Mouse (Mus musculus): ENCODE results near the gene Tardbp.

The Tardbp gene

GRCm38 (mm10) chr4:148601871-148602270, 24.9 kb downstream of the Tardbp start:
- CTCF ChIA-PET, result no interaction called here

GRCm38 (mm10) chr4:148600316-148600715, 26.5 kb downstream of the Tardbp start:
- CTCF ChIA-PET, result no interaction called here

DNA sequence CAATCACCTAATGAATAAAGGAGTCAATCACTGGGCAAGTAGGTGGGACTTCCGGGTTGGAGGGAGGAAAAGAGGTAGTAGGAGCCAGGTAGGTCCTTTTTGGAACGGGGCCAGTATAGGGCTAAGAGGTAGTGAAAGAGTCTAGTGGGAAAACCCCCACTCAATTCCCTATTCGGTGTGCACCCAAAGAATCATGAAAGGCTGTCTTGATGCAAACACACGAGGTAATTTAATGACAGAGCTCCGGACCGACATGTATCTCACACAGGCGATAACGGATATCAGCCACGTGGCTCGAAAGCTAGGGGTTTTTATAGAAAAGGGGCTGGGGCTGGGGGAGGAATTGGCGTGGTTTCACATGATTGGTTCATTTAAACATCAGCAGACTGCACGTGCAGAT, 28.0 kb downstream of the Tardbp start:
- CTCF ChIA-PET, result no interaction called here

GRCm38 (mm10) chr4:148596731-148597130, 30.1 kb downstream of the Tardbp start:
- CTCF ChIA-PET, result interaction anchor here (0.6 kb wide), 1 partner anchor 8 kb away, joined by 3 read pairs; no protein-coding TSS in a partner anchor

- CTCF ChIA-PET, result no interaction called here
Observed at GRCm38 (mm10) chr4:148595916-148596315, 30.9 kb downstream of the Tardbp start.

DNA sequence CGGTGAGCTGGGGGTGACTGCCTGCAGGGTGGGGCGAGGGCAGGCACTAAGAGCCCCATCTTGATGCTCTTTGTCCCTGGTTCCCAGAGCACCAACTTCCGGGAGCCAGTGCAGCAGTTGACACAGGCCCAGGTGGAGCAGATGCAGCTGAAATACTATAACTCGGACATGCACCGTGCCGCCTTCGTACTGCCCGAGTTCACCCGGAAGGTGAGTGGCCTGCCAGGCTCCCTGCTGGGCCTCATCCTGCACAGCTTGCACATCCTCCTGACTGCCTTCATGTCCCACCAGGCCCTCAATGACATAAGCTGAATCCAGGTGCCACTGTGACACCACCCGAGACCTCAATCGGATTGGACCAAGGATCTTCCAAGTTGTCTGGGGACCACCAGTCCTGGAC, 32.8 kb downstream of the Tardbp start:
- CTCF ChIA-PET, result no interaction called here

GRCm38 (mm10) chr4:148591637-148592380, 35.0 kb downstream of the Tardbp start:
- CTCF ChIA-PET, result interaction anchor here (0.7 kb wide), 1 partner anchor 11 kb away, joined by 3 read pairs; no protein-coding TSS in a partner anchor

GRCm38 (mm10) chr4:148591171-148591630, 35.6 kb downstream of the Tardbp start, which contains the start of gene Srm:
Gene Srm (plus strand): TSS chr4:148591503.
- CTCF ChIA-PET, result no interaction called here

DNA sequence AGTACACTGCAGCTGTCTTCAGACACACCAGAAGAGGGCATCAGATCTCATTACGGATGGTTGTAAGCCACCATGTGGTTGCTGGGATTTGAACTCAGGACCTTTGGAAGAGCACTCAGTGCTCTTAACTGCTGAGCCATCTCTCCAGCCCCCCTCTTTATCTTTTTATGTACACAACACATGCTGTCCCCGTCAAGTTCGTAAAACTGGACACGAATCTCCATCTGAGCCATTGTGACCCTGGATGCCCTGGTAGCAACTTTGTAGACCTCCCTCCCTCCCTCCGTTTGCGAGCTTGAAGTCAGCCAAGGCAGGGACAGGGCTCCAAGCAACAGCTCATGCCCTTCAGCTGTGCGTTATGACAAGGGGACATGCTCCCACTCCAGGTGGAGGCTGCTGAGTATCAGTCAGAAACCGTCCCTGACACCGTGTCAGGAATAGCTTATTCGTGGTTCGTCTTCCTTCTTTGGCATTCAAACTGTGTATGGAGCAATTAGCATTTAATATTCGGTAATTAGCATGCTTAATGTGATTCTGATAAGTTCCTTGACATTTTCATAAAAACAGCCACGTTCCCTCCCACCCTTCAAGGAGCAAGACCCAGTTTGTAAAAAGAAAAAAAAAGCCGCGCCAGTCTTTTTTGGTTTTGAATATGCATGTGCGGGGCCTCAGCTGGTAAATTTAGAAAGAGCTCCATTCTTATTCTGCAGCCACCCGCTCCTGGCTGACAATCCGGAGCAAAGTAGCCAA, 36.2 kb downstream of the Tardbp start:
- CTCF ChIA-PET, result interaction anchor here (0.6 kb wide), 1 partner anchor 513 kb away, joined by 4 read pairs; no protein-coding TSS in a partner anchor

- CTCF ChIA-PET, result no interaction called here
Observed at GRCm38 (mm10) chr4:148589565-148589964, 37.3 kb downstream of the Tardbp start.

- CTCF ChIA-PET, result interaction anchor here (0.6 to 1.1 kb wide), 2 partner anchors 8 to 26 kb away, joined by 3 read pairs; no protein-coding TSS in a partner anchor
Observed at GRCm38 (mm10) chr4:148588793-148589192, 38.0 kb downstream of the Tardbp start.

- CTCF ChIA-PET, result interaction anchor here (0.9 to 1.3 kb wide), 2 partner anchors 21 to 31 kb away, joined by 3 read pairs; no protein-coding TSS in a partner anchor
Observed at GRCm38 (mm10) chr4:148586648-148587047, 40.2 kb downstream of the Tardbp start.

- CTCF ChIA-PET, result no interaction called here
Observed at GRCm38 (mm10) chr4:148583257-148583656, 43.6 kb downstream of the Tardbp start.

DNA sequence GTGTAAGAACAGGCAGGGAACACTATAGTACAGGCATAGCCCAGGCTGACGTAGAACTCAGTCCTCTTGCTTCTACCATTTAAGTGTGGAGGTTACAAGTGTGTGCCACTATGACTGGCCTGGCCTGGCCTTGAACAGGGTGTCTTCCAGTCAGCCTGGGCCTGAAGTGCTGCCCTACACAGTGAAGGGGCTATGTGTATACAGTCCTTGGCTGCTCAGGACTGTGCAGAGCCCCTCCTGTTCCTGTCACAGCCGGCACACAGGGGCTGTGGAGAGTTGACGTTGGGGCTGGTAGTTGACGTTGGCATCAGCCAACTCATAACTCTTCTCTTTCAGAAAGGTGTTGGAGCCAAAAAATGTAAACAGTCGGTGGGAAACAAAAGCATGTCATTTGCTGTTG, 45.4 kb downstream of the Tardbp start:
- CTCF ChIA-PET, result no interaction called here

- CTCF ChIA-PET, result interaction anchor here (0.6 kb wide), 1 partner anchor 11 kb away, joined by 3 read pairs; no protein-coding TSS in a partner anchor
Observed at GRCm38 (mm10) chr4:148580765-148581164, 46.1 kb downstream of the Tardbp start.

DNA sequence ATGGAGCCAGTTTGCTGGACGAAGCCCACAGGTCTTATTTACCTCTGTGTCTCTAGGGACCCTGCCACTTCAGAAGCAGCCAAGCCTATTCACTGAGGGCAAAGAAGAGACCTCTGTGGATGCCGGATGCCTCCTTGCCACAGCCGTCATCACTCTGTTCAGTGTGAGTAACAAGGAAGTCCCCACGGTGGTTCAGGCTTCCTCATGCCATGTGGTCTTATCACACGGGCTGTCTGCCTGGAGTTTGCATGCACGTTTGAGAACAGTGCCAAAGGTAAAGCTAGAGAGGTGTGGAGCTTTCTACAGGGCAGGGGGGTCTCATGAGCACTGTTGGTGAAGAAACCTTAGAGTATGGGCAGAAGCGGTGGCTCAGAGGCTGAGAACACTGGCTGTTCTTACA, 53.6 kb downstream of the Tardbp start:
- CTCF ChIA-PET, result no interaction called here

GRCm38 (mm10) chr4:148570693-148571295, 56.0 kb downstream of the Tardbp start:
- CTCF ChIA-PET, result interaction anchor here (0.6 kb wide), 1 partner anchor 534 kb away, joined by 3 read pairs; no protein-coding TSS in a partner anchor

DNA sequence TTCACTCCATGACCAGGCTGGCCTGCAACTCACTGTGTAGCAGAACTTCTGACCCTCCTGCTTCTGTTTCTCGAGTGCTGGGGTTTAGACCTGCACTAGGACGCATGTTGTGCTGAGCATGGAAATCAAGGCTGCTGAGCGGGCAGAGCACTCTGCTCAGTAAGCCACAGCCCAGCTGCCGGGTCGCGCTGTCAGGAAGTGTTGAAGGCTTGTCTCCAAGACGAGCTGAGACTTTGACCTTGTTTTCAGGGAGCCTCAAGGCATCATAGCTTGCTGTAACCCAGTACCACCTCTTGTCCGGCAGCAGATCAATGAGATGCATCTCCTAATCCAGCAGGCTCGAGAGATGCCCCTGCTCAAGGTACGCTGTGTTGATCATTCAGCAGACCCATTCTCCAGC, 56.7 kb downstream of the Tardbp start:
- CTCF ChIA-PET, result no interaction called here

- CTCF ChIA-PET, result no interaction called here
Observed at GRCm38 (mm10) chr4:148563595-148563994, 63.2 kb downstream of the Tardbp start.

GRCm38 (mm10) chr4:148562676-148563075, 64.1 kb downstream of the Tardbp start:
- CTCF ChIA-PET, result no interaction called here

Measured in spleen, embryonic (tissue).